Mouse (Mus musculus) v-Abl transformed pro-B cells (cell line): ENCODE results near the gene Amacr.

Experiments used
- in situ Hi-C, 2 experiments: fragments of 400-800 bp; cut with MboI; formaldehyde crosslinking; loops; one replicate each; pipeline ENCODE4 v1.15.1; 2025; ENCODE audit not compliant: unreplicated experiment in 2 of 2

The Amacr gene

DNA sequence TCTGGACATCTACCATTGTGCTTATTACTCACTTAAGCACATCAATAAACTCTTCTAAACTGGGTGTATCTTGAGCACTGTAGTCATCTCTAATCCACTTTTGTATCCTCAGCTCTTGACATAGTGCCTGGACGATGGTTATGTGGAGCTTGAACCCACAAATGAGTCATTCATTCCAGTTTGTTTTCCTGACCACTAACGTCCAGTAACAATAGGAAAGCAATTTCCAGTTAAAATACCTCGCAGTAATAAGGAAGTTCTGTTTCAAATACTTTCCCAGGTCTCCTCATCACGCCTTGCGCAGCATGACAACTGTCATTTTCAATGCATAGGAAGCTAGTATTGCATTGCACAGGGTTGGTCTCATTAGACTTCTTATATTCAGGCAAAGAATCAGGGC lies 61.3 kb downstream of the Amacr start:
- in situ Hi-C loops, result loop anchor here (25.0 kb wide), 3 partner anchors 544 to 1219 kb away; no protein-coding TSS in a partner anchor
